Mouse (Mus musculus) liver, embryonic 14.5 days (tissue): ENCODE measurements at regions not wholly inside any gene's neighbourhood (a gene's known extent, or its start where the extent isn't known, plus 50 kb on each side); places are given as distances from the start of the nearest gene placed in this dataset.

Experiments
- ATAC-seq: fragments of 200-750 bp; cut with Nextera tagmentation; 2 replicates; pipeline ENCODE4 v1.8.0; 2017; ENCODE audit warnings: moderate number of reproducible peaks, mild to moderate bottlenecking, moderate library complexity; ENCODE audit not compliant: insufficient read depth
- DNase-seq, 3 experiments: peaks; one replicate each; pipeline ENCODE4 v3.0.0-alpha.2; 2012 to 2013; ENCODE audit warnings: low read depth in 3 of 3, low spot score in 3 of 3
- H3K27ac ChIP-seq: fragments of 300-500 bp; sonication (generic); 2 replicates; pipeline ENCODE4 v1.5.1; 2014; ENCODE audit warnings: moderate library complexity, mild to moderate bottlenecking, control low read depth, inconsistent platforms
- H3K27me3 ChIP-seq: fragments of 300-500 bp; sonication (generic); 2 replicates; pipeline ENCODE4 v1.6.1; 2014; ENCODE audit warnings: mild to moderate bottlenecking, low read length, moderate library complexity; ENCODE audit not compliant: control insufficient read depth, insufficient read depth
- H3K36me3 ChIP-seq: fragments of 300-500 bp; sonication (generic); replicated peaks from 2 replicates; pipeline ENCODE4 v1.6.1; 2014; ENCODE audit warnings: low read depth; ENCODE audit not compliant: control insufficient read depth, insufficient read depth
- H3K4me1 ChIP-seq, 2 experiments: fragments of 200-500 bp in 1 of 2; fragments of 300-500 bp in 1 of 2; sonication (generic) in 1 of 2; replicated peaks; 2 replicates each; pipeline ENCODE4 v1.6.1; 2012 to 2014; ENCODE audit warnings: antibody characterized with exemption in 1 of 2, inconsistent platforms in 1 of 2, low read length in 1 of 2; ENCODE audit not compliant: control insufficient read depth in 2 of 2, insufficient read depth in 2 of 2
- H3K4me2 ChIP-seq: fragments of 300-500 bp; sonication (generic); 2 replicates; pipeline ENCODE4 v1.6.1; 2014; ENCODE audit warnings: low read depth, mild to moderate bottlenecking, control low read depth, moderate library complexity
- H3K4me3 ChIP-seq, 2 experiments: fragments of 200-500 bp in 1 of 2; fragments of 300-500 bp in 1 of 2; sonication (generic) in 1 of 2; 2 replicates each; pipeline ENCODE4 v1.5.1; 2012 to 2014; ENCODE audit warnings: low read depth in 2 of 2, low read length in 2 of 2, mild to moderate bottlenecking in 2 of 2, control low read depth in 1 of 2, inconsistent platforms in 1 of 2, moderate library complexity in 1 of 2; ENCODE audit not compliant: insufficient read depth in 1 of 2
- H3K9ac ChIP-seq: fragments of 300-500 bp; sonication (generic); replicated peaks from 2 replicates; pipeline ENCODE4 v1.6.1; 2014; ENCODE audit warnings: mild to moderate bottlenecking, control low read depth, moderate library complexity
- H3K9me3 ChIP-seq: fragments of 300-500 bp; sonication (generic); 2 replicates; pipeline ENCODE4 v1.6.1; 2016; ENCODE audit warnings: low read length, mixed read lengths; ENCODE audit not compliant: control insufficient read depth
- CTCF ChIP-seq: IDR thresholded peaks from 2 replicates; pipeline ENCODE4 v1.5.1; 2016; ENCODE audit warnings: antibody characterized with exemption, low read depth, control low read depth
- EP300 ChIP-seq: IDR thresholded peaks from 2 replicates; pipeline ENCODE4 v1.6.1; 2016; ENCODE audit warnings: antibody characterized with exemption, low read depth
- WGBS: fragments of 180-500 bp; shearing (Covaris S2); extraction: QIAGEN DNeasy Blood & Tissue Kit; methylation state at CpG from one replicate; pipeline ENCODE4 v1.1.7; 2014; ENCODE audit not compliant: insufficient replicate concordance; 5-methylcytosine and 5-hydroxymethylcytosine counted together

- peaks cover 0 to 2% of the 10 kb centered on the region in 2 experiments; a peak in 1 of 4 replicates for H3K4me1 ChIP-seq
- ATAC-seq = no peak
- no peak overlapping the region for H3K4me2 ChIP-seq
- no peak overlapping the region for H3K9ac ChIP-seq
- H3K9me3 ChIP-seq = no peaks in the 10 kb centered on the region
- no peak overlapping the region for H3K4me3 ChIP-seq
- no peaks in the 10 kb centered on the region for H3K27me3 ChIP-seq
- no peak overlapping the region for H3K27ac ChIP-seq
- 47% methylated on average over 6 of the region's 6 CpGs for WGBS
- H3K36me3 ChIP-seq = no peaks in the 10 kb centered on the region
- DNase-seq = no peak
- TF ChIP-seq EP300 = no peak
- TF ChIP-seq CTCF = 0 out of 2 replicates have a peak, but pooled peaks have one; percentile 13
Observed at GRCm38 (mm10) chr14:60439106-60439505, 66.0 kb downstream of the Amer2 start.

GRCm38 (mm10) chr14:60443821-60444551 lies 70.9 kb downstream of the Amer2 start:
- no peak for ATAC-seq
- TF ChIP-seq CTCF (no peak), EP300 (no peak)
- no peak overlapping the region for H3K4me3 ChIP-seq

DNA sequence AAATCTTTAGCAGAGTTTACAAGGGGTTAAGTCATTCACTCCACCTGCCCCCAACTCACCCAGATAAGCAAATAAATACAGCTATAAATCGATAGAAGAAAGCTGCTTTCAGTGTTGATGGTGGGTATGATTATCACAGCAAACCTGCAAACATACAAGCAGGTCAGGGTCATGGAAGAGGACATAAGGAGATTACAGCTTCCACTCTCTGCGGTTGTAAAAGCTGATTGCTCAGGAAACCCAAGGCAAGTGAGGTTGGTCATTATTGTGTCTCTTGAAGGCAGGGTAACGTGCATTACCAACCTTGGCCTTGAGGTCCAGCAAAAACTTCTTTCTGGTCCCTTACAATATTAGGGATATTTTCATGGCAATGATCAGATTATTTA lies 71.5 kb downstream of the Amer2 start:
- Histone ChIP-seq H3K36me3 (no peaks in the 10 kb centered on the region), H3K9me3 (no peaks in the 10 kb centered on the region), H3K9ac (no peak overlapping the region), H3K27ac (no peak overlapping the region), H3K4me3 (no peak overlapping the region), H3K4me2 (no peak overlapping the region), H3K27me3 (no peaks in the 10 kb centered on the region), H3K4me1 (no peaks in the 10 kb centered on the region)
- ATAC-seq (no peak), DNase-seq (no peak)
- WGBS = 16% methylated on average over 3 of the region's 3 CpGs
- TF ChIP-seq CTCF (no peak), EP300 (no peak)

More at GRCm38 (mm10) chr14:60443821-60444551, 70.9 kb downstream of the Amer2 start:
- no peak overlapping the region for H3K27ac ChIP-seq
- H3K36me3 ChIP-seq = no peaks in the 10 kb centered on the region
- 35% methylated on average over 7 of the region's 7 CpGs for WGBS
- no peak overlapping the region for H3K4me2 ChIP-seq
- no peaks in the 10 kb centered on the region for H3K9me3 ChIP-seq
- no peak overlapping the region for H3K9ac ChIP-seq
- no peaks in the 10 kb centered on the region for H3K27me3 ChIP-seq
- peak in 1 of 3 experiments; percentile 9 for DNase-seq
- no peaks in the 10 kb centered on the region for H3K4me1 ChIP-seq

DNA sequence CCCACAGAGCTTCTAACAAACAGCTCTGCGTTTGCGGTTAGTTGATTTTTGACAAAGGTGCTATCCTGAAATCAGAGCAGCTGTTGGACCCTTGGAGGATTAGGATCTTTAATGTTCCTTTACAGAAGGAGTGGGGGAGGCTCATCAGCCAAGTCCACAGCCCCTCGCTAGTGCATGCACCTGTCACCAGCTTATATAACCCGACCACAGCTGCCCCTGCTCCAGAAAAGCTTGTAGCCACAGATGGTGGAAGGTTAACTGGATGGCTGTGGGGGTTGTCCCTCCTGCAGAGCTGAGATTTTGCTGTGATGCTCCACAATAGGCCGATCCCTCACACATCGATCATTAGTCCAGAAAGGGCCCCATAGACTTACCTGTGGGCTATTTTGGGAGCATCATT lies 73.0 kb downstream of the Amer2 start:
- TF ChIP-seq EP300 (no peak), CTCF (no peak)
- ATAC-seq (no peak), DNase-seq (no peak)
- WGBS = 65% methylated on average over 6 of the region's 6 CpGs
- Histone ChIP-seq H3K9ac (no peak overlapping the region), H3K27ac (no peak overlapping the region), H3K4me1 (no peaks in the 10 kb centered on the region), H3K4me2 (no peak overlapping the region), H3K36me3 (no peaks in the 10 kb centered on the region), H3K27me3 (no peaks in the 10 kb centered on the region), H3K9me3 (no peaks in the 10 kb centered on the region), H3K4me3 (no peak overlapping the region)

DNA sequence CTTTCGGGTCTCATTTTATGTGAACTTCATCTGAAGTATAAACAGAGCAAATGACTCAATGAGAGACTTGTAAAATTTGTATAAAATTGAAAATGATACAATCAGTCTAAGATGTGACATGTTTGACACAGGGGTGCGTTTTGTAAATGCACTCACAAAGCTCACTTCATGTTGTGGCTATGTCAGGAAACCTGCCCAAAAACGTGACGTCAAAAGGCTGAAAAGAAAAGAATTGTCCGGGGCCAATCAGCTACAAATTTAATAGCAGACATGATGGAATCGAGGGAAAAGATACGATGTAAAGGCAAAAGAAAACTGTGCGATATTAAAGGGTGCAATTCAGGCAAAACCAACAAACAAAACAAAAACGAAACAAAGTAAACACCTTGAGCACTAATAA lies 78.2 kb downstream of the Amer2 start:
- DNase-seq (no peak), ATAC-seq (no peak)
- no peak overlapping the region for H3K4me2 ChIP-seq
- H3K4me3 ChIP-seq = no peak overlapping the region
- no peak overlapping the region for H3K9ac ChIP-seq
- no peaks in the 10 kb centered on the region for H3K4me1 ChIP-seq
- H3K27ac ChIP-seq = no peak overlapping the region
- no peaks in the 10 kb centered on the region for H3K9me3 ChIP-seq
- 62% methylated on average over 9 of the region's 9 CpGs for WGBS
- no peak for TF ChIP-seq EP300
- TF ChIP-seq CTCF = no peak
- no peaks in the 10 kb centered on the region for H3K27me3 ChIP-seq
- no peaks in the 10 kb centered on the region for H3K36me3 ChIP-seq
